Mouse (Mus musculus) testis, adult 2 months (tissue): ENCODE data around the gene Rptn. TPM values are rescaled to one million over a fixed set of nuclear protein-coding genes. Genes with fewer than 3 reads are reported as not detected.
A peak's percentile ranks its signal among the peaks of the same experiment; 100 is the strongest.

Source experiments
- H3K27ac ChIP-seq: fragments of 200-500 bp; 2 replicates; pipeline ENCODE4 v1.5.1; 2012; ENCODE audit warnings: low read depth, low read length; ENCODE audit not compliant: control insufficient read depth, insufficient read depth
- H3K27me3 ChIP-seq: fragments of 200-500 bp; 2 replicates; pipeline ENCODE4 v1.6.1; 2012; ENCODE audit warnings: mild to moderate bottlenecking, low read length, moderate library complexity; ENCODE audit not compliant: control insufficient read depth, insufficient read depth
- H3K36me3 ChIP-seq: fragments of 200-500 bp; 2 replicates; pipeline ENCODE4 v1.6.1; 2012; ENCODE audit warnings: mild to moderate bottlenecking, low read length; ENCODE audit not compliant: control insufficient read depth, insufficient read depth
- H3K4me1 ChIP-seq: fragments of 200-500 bp; 2 replicates; pipeline ENCODE4 v1.6.1; 2012; ENCODE audit warnings: low read length; ENCODE audit not compliant: control insufficient read depth, insufficient read depth
- H3K4me3 ChIP-seq: fragments of 200-500 bp; 2 replicates; pipeline ENCODE4 v1.5.1; 2012; ENCODE audit warnings: low read depth, mild to moderate bottlenecking, low read length, moderate library complexity, mixed read lengths; ENCODE audit not compliant: control insufficient read depth
- CTCF ChIP-seq: fragments of 200-500 bp; IDR thresholded peaks from 2 replicates; pipeline ENCODE4 v1.5.1; 2012; ENCODE audit warnings: low read depth, mild to moderate bottlenecking, inconsistent platforms, low read length, moderate library complexity; ENCODE audit not compliant: control insufficient read depth, insufficient read depth, insufficient replicate concordance
- POLR2A ChIP-seq: fragments of 200-500 bp; IDR thresholded peaks from 2 replicates; pipeline ENCODE4 v1.6.1; 2012; ENCODE audit warnings: low read depth, mild to moderate bottlenecking, inconsistent platforms, low read length, moderate library complexity; ENCODE audit not compliant: control insufficient read depth
- polyA plus RNA-seq: library from polyadenylated mRNA; depleted of rRNA; stranded (reverse); fragments of >200 nt; gene quantifications from 2 replicates; pipeline ENCODE4 v1.2.3, GENCODE M21; 2012; rRNA removed

Rptn gene
- polyA plus RNA-seq: not detected in 2 replicates

GRCm38 (mm10) chr3:93393366-93393765 is at the start of gene Rptn:
Gene Rptn, plus strand, starts transcription at chr3:93393699.
- Histone ChIP-seq H3K27me3 (no peaks in the 10 kb centered on the region), H3K36me3 (no peaks in the 10 kb centered on the region)
- TF ChIP-seq POLR2A (no peak), CTCF (no peak)

GRCm38 (mm10) chr3:93346896-93347295 is 46.6 kb upstream of the Rptn start:
- no peak for TF ChIP-seq POLR2A
- no peak for TF ChIP-seq CTCF
- Histone ChIP-seq H3K27me3 (no peaks in the 10 kb centered on the region), H3K36me3 (no peaks in the 10 kb centered on the region), H3K4me3 (no peak overlapping the region), H3K27ac (no peak overlapping the region), H3K4me1 (no peaks in the 10 kb centered on the region)

More at GRCm38 (mm10) chr3:93393366-93393765, at the start of gene Rptn:
- Histone ChIP-seq H3K4me3 (no peak within 1 kb of the TSS), H3K4me1 (no peaks in the 10 kb centered on the region), H3K27ac (no peak within 1 kb of the TSS)

- Histone ChIP-seq H3K27ac (no peak overlapping the region), H3K27me3 (no peaks in the 10 kb centered on the region), H3K4me3 (peak overlapping the region; percentile 55), H3K4me1 (peaks cover 2% of the 10 kb centered on the region), H3K36me3 (no peaks in the 10 kb centered on the region)
- TF ChIP-seq CTCF: peak; percentile 82
- TF ChIP-seq POLR2A: no peak
These were observed 33.5 kb upstream of the Rptn start for GRCm38 (mm10) chr3:93360045-93360444.

GRCm38 (mm10) chr3:93361933-93362574 is 31.4 kb upstream of the Rptn start:
- H3K4me1 ChIP-seq: peaks cover 2% of the 10 kb centered on the region
- no peak overlapping the region for H3K27ac ChIP-seq
- no peak overlapping the region for H3K4me3 ChIP-seq
- no peak for TF ChIP-seq POLR2A
- TF ChIP-seq CTCF: no peak
- H3K27me3 ChIP-seq: no peaks in the 10 kb centered on the region
- no peaks in the 10 kb centered on the region for H3K36me3 ChIP-seq

GRCm38 (mm10) chr3:93366966-93367575 is 26.4 kb upstream of the Rptn start:
- TF ChIP-seq CTCF: no peak
- TF ChIP-seq POLR2A: no peak
- Histone ChIP-seq H3K4me3 (no peak overlapping the region), H3K36me3 (no peaks in the 10 kb centered on the region), H3K27me3 (no peaks in the 10 kb centered on the region), H3K4me1 (no peaks in the 10 kb centered on the region), H3K27ac (no peak overlapping the region)

GRCm38 (mm10) chr3:93368171-93368570 is 25.3 kb upstream of the Rptn start:
- H3K36me3 ChIP-seq: no peaks in the 10 kb centered on the region
- TF ChIP-seq CTCF (no peak), POLR2A (no peak)
- no peak overlapping the region for H3K27ac ChIP-seq
- H3K4me3 ChIP-seq: no peak overlapping the region
- H3K27me3 ChIP-seq: no peaks in the 10 kb centered on the region
- H3K4me1 ChIP-seq: no peaks in the 10 kb centered on the region

GRCm38 (mm10) chr3:93373416-93373815 is 20.1 kb upstream of the Rptn start:
- H3K27ac ChIP-seq: no peak overlapping the region
- no peak for TF ChIP-seq CTCF
- TF ChIP-seq POLR2A: no peak
- H3K4me1 ChIP-seq: no peaks in the 10 kb centered on the region
- no peaks in the 10 kb centered on the region for H3K36me3 ChIP-seq
- H3K4me3 ChIP-seq: no peak overlapping the region
- H3K27me3 ChIP-seq: no peaks in the 10 kb centered on the region
